In the genomic region with DNA sequence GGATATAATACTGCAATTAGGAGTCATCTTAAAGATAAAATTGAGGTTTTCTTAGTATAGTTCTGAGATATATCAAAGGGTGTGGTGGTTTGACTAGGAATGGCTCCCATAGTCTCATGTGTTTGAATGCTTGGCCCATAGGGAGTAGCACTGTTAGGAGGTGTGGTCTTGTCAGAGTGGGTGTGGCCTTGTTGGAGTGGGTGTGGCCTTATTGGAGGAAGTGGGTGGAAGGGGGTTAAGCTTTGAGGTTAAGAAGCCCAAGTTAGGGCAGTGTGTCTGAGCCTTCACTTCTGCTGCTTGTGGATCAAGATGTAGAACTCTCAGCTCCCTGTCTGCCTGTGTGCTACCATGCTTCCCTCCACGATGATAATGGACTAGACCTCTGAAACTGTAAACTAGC, we compare ENCODE assay signal across 23 mouse cellular contexts. TPM values are rescaled to one million over a fixed set of nuclear protein-coding genes. Genes with fewer than 3 reads are reported as not detected.
A peak's percentile ranks its signal among the peaks of the same experiment; 100 is the strongest.
DNase-seq lines count a peak whose midpoint lies in the region.
"Had no signal": no experiment of that assay in that cellular context is flagged by ENCODE, and none has a peak within 500 bp of the region (broad histone marks: within the 10 kb centered on the region; RNA-seq: fewer than 3 reads in every experiment).

No protein-coding gene starts in this region.

- DNase-seq in lung, postnatal 10 days = peak; percentile 10
- DNase-seq in lung, postnatal 14 days = no peak
- peak; percentile 38 for DNase-seq in A20 (ENCODE audit: low read depth, low spot score)
- DNase-seq in ZHBTc4 (ENCODE audit: low read depth, low spot score) = peak; percentile 26
- peak; percentile 55 for DNase-seq in thymus, postnatal 4 days
- no peak for DNase-seq in retina, postnatal 1 day
- DNase-seq in gastrocnemius, postnatal 25 days = no peak
- DNase-seq: adrenal gland, postnatal 14 days; cerebellum, adult 11 months; cerebellum, adult 9-10 months; cerebellum, postnatal 36 days; embryo, embryonic 11 days; heart, postnatal 36 days; kidney, adult 9 months; kidney, postnatal 10 days; liver; lung, adult 2 months; right cerebral cortex, postnatal 4 days had no signal

RNA-seq across cellular contexts. Expression of a gene that starts 54.0 kb away (rescaled TPM):
- not detected for total RNA-seq in gastrocnemius, postnatal 25 days (2021)
- total RNA-seq: adrenal gland, postnatal 14 days; ES-E14; gastrocnemius, adult 18-20 months; gastrocnemius, postnatal 4 days; heart, postnatal 36 days; left cerebral cortex, postnatal 10 days; megakaryocyte, adult 5-6 weeks had no signal

Comparison
In these comparisons a context has a peak if more than half of its experiments do, and no peak if none do; other contexts are left out.
1. DNase-seq: peak in lung, postnatal 10 days (single experiment), A20 (single experiment), ZHBTc4 (single experiment) and thymus, postnatal 4 days (single experiment); none in lung, postnatal 14 days (single experiment), retina, postnatal 1 day (single experiment) and gastrocnemius, postnatal 25 days (single experiment).